Mouse (Mus musculus): ENCODE measurements around the gene Polr1a. TPM values are rescaled to one million over a fixed set of nuclear protein-coding genes. Genes with fewer than 3 reads are reported as not detected.

The Polr1a gene
- polyA plus RNA-seq (2014; fragmentation: Nextera tagmentation; extraction: Ambion mirVana), result 18.6 and 37.0 TPM in 2 replicates

DNA sequence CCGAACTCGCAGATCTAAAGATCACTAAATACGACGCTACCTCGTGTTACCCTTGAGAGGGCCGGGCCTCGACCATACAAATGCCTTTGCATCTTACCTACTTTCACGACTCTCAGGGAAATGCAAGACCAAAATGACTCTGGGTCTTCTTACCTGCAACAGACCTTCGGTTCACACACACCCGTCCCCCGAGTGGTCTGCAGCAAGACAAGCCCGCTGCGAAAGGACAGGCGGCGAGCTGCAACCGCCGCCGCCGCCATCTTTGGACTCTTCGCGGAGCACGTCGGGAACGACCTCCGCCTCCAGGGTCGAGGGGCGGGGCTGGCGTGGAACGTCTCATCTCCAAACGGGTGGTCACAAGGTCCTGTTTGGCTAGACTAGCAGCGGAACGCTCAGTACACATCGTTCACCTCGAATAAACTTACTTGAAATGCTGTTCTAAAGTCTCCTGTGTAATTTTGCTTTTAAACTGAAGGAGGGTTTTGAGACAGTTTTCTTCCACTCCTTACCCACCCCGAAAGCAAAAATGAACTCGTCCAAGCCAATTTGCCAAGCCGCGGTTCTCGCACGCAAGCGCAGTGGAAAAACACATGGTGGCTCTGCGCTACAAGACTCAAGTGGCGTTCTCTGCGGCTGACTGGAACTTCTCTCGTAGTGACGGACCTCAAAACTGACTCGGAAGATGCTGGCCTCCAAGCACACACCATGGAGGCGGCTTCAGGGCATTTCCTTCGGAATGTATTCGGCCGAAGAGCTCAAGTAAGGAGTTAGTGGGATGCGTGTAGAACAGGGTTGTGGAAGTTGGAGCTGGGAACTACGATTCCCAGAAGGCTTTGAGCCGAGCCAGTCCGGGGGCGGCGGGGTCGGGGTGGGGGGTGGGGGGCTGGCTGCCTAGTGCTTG, at the start of gene Polr1a, which contains the start of gene Ptcd3:
TSS of gene Polr1a (plus strand) at position 573 of the 901 bp plus-strand sequence.
TSS of gene Ptcd3 (minus strand) at position 270 of the 901 bp plus-strand sequence.
- Histone ChIP-seq H3K9me3 (ENCODE audit: control insufficient read depth, low read length) (no peaks in the 10 kb centered on the region), H3K4me3 (ENCODE audit: low read length) (peak within 1 kb of the TSS; percentile 85), H3K36me3 (ENCODE audit: control insufficient read depth, insufficient read depth, low read length) (peaks cover 33% of the 10 kb centered on the region), H3K9ac (ENCODE audit: low read depth, low read length) (peak within 1 kb of the TSS; percentile 73), H3K27me3 (ENCODE audit: control insufficient read depth, insufficient read depth, low read length) (no peaks in the 10 kb centered on the region), H3K4me2 (replicated peaks; ENCODE audit: low read depth, low read length) (peak within 1 kb of the TSS; percentile 82), H3K27ac (ENCODE audit: low read depth, low read length) (peak within 1 kb of the TSS; percentile 38; the same call in 1 of the 2 replicates), H3K4me1 (ENCODE audit: control insufficient read depth, insufficient read depth, low read length) (peaks cover 10% of the 10 kb centered on the region; the same call in 1 of the 2 replicates)
- peak; percentile 91 for ATAC-seq (ENCODE audit: low FRiP score, low TSS enrichment)
- WGBS, result under 1% methylated on average over 58 of the region's 58 CpGs

DNA sequence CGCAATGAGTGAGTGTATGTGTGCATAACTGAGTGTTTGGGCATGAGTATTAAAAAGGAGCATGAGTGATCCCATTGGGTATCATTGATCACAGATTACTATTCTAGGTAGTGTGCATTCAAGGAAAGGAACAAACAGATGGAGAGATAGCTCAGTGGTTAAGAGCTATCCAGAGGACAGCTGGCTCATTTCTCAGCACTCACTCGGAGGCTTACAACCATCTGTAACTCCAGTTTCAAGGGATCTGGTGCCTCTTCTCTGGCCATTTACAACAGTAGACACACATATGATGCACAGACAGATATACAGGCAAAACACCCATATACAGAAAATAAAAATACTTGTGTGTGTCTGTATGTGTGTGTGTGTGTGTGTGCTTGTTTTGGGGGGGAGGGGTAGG, 41.1 kb upstream of the Polr1a start:
- H3K27ac ChIP-seq (ENCODE audit: low read depth, low read length), result no peak overlapping the region
- no peak overlapping the region for H3K4me2 ChIP-seq (replicated peaks; ENCODE audit: low read depth, low read length)
- no peak overlapping the region for H3K4me3 ChIP-seq (ENCODE audit: low read length)
- H3K36me3 ChIP-seq (ENCODE audit: control insufficient read depth, insufficient read depth, low read length), result peaks cover 81% of the 10 kb centered on the region
- H3K4me1 ChIP-seq (ENCODE audit: control insufficient read depth, insufficient read depth, low read length), result no peaks in the 10 kb centered on the region
- H3K9me3 ChIP-seq (ENCODE audit: control insufficient read depth, low read length), result no peaks in the 10 kb centered on the region
- no peak overlapping the region for H3K9ac ChIP-seq (ENCODE audit: low read depth, low read length)
- H3K27me3 ChIP-seq (ENCODE audit: control insufficient read depth, insufficient read depth, low read length), result no peaks in the 10 kb centered on the region
- no peak for ATAC-seq (ENCODE audit: low FRiP score, low TSS enrichment)
- 89% methylated on average over 2 of the region's 2 CpGs for WGBS

DNA sequence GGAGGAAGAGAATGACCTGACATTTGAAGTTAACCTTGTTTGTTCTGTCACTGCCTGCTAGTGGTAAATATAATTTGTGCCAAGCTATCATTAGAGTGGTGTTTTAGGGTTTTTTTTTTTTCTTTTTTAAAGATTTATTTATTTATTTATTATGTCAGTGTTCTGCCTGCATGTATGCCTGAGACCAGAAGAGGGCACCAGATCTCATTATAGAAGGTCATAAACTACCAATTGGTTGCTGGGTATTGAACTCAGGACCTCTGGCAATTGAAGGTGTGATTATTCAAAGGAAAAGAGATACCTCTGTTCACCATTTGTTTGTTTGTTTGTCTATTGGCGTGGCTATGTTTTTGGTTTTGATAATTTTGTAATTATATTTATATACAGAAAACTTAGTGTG, 40.0 kb upstream of the Polr1a start:
- H3K27ac ChIP-seq (ENCODE audit: low read depth, low read length), result no peak overlapping the region
- no peaks in the 10 kb centered on the region for H3K27me3 ChIP-seq (ENCODE audit: control insufficient read depth, insufficient read depth, low read length)
- H3K4me1 ChIP-seq (ENCODE audit: control insufficient read depth, insufficient read depth, low read length), result no peaks in the 10 kb centered on the region
- H3K4me2 ChIP-seq (replicated peaks; ENCODE audit: low read depth, low read length), result no peak overlapping the region
- H3K36me3 ChIP-seq (ENCODE audit: control insufficient read depth, insufficient read depth, low read length), result peaks cover 79% of the 10 kb centered on the region
- ATAC-seq (ENCODE audit: low FRiP score, low TSS enrichment), result no peak
- 79% methylated on average over 1 of the region's 1 CpGs for WGBS
- no peak overlapping the region for H3K4me3 ChIP-seq (ENCODE audit: low read length)
- no peak overlapping the region for H3K9ac ChIP-seq (ENCODE audit: low read depth, low read length)
- H3K9me3 ChIP-seq (ENCODE audit: control insufficient read depth, low read length), result no peaks in the 10 kb centered on the region

DNA sequence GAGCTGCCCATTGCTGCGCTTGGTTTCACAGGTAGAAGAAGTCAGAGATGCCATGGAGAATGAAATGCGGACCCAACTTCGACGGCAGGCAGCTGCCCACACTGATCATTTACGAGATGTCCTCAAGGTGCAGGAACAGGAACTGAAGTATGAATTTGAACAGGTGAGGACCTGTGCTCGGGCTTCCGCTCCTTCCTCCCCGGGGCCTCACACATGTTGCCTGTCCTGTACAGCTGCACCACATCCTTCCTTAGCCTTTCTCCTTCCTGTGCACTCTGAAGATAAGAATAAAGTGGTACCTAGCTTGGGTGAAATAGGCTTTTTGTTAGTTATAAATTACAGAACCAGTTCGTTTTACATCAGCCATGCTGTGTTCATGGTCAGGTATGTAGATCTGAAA, 37.5 kb upstream of the Polr1a start:
- Histone ChIP-seq H3K4me2 (replicated peaks; ENCODE audit: low read depth, low read length) (no peak overlapping the region), H3K9me3 (ENCODE audit: control insufficient read depth, low read length) (no peaks in the 10 kb centered on the region), H3K4me1 (ENCODE audit: control insufficient read depth, insufficient read depth, low read length) (no peaks in the 10 kb centered on the region), H3K36me3 (ENCODE audit: control insufficient read depth, insufficient read depth, low read length) (peaks cover 78% of the 10 kb centered on the region), H3K27ac (ENCODE audit: low read depth, low read length) (no peak overlapping the region), H3K9ac (ENCODE audit: low read depth, low read length) (no peak overlapping the region), H3K4me3 (ENCODE audit: low read length) (no peak overlapping the region), H3K27me3 (ENCODE audit: control insufficient read depth, insufficient read depth, low read length) (no peaks in the 10 kb centered on the region)
- 92% methylated on average over 9 of the region's 9 CpGs for WGBS
- no peak for ATAC-seq (ENCODE audit: low FRiP score, low TSS enrichment)

DNA sequence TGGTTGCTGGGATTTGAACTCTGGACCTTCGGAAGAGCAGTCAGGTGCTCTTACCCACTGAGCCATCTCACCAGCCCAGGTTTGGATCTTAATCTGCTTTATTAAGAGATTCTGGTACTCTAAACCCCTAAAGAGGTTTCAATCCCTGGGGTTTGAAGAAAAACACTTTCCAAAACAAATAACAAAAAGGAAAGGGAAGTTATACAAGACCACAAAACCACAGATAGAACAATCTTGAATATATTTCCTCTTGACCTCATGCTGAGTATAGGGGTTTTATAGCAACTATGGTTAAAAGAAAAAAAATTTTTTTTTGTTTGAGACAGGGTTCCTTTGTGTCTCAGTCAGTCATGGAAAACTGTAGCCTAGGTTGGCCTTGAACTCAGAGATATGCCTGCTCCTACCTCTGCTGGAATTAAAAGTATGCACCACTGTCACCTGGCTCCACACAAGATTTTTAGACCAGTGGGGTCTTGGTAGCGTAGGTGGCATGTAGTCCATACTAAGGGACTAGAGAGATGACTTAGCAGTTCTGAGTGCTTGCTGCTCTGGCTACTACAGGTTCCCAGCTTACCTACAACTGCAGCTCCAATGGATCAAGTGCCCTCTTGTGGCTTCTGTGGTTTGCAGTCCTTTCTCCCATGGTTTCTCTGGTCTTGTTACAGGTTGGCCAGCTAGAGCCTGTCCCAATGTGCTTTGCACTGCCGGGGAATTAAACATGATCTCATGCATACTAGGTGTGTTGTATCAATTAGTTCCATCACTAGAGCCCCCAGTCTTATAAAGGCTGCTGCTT, 30.7 kb upstream of the Polr1a start:
- Histone ChIP-seq H3K4me1 (ENCODE audit: control insufficient read depth, insufficient read depth, low read length) (no peaks in the 10 kb centered on the region), H3K4me3 (ENCODE audit: low read length) (no peak overlapping the region), H3K27ac (ENCODE audit: low read depth, low read length) (no peak overlapping the region), H3K4me2 (replicated peaks; ENCODE audit: low read depth, low read length) (no peak overlapping the region), H3K9ac (ENCODE audit: low read depth, low read length) (no peak overlapping the region), H3K36me3 (ENCODE audit: control insufficient read depth, insufficient read depth, low read length) (peaks cover 85% of the 10 kb centered on the region), H3K27me3 (ENCODE audit: control insufficient read depth, insufficient read depth, low read length) (no peaks in the 10 kb centered on the region), H3K9me3 (ENCODE audit: control insufficient read depth, low read length) (no peaks in the 10 kb centered on the region)
- WGBS, result 91% methylated on average over 3 of the region's 3 CpGs
- no peak for ATAC-seq (ENCODE audit: low FRiP score, low TSS enrichment)

DNA sequence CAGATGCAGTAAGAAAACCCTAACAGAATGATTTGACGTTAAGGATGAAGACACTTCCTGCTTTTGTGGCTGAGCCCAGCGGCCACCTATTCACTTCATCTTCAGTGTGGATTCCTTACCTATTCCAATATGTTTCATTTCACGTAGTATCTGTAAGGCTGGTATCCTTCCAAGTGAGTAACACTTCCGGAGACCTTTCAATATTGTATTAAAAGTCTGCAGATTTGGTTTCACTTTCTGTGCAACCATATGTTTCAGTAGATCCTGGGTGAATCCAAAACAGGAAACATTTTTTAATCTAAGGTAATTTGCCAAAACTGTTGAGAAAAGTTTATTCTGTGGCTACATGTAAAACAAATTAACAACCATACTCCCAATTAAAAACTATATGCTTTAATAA, 15.6 kb upstream of the Polr1a start:
- Histone ChIP-seq H3K36me3 (ENCODE audit: control insufficient read depth, insufficient read depth, low read length) (peaks cover 98% of the 10 kb centered on the region), H3K4me2 (replicated peaks; ENCODE audit: low read depth, low read length) (no peak overlapping the region), H3K4me3 (ENCODE audit: low read length) (no peak overlapping the region), H3K27me3 (ENCODE audit: control insufficient read depth, insufficient read depth, low read length) (no peaks in the 10 kb centered on the region), H3K9me3 (ENCODE audit: control insufficient read depth, low read length) (no peaks in the 10 kb centered on the region), H3K4me1 (ENCODE audit: control insufficient read depth, insufficient read depth, low read length) (no peaks in the 10 kb centered on the region), H3K27ac (ENCODE audit: low read depth, low read length) (no peak overlapping the region), H3K9ac (ENCODE audit: low read depth, low read length) (no peak overlapping the region)
- 94% methylated on average over 4 of the region's 4 CpGs for WGBS
- no peak for ATAC-seq (ENCODE audit: low FRiP score, low TSS enrichment)

DNA sequence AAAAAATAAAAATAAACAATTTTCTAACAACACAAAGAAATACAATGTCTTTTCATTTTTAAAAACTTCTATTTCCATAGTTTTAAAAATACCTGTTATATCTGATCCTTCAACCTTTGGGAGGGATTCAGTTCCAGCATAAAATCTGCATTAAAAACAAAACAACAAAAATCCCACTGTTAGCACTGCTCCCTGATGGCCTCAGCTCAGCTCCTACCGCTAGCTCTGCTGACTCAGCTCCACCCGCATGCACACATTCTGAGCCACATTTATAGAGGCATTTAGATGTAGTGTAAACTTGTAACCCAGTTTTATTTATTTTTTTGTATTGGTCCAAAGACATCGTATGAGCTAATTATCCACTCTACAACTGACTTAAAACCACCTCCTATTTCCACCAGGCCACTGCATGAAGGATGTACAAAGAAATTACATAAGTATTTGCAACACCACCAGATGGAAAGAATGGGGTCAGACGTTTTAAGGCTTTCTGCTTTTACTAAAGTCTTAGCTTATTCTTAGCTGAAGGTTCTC, 1.1 kb upstream of the Polr1a start:
- Histone ChIP-seq H3K9me3 (ENCODE audit: control insufficient read depth, low read length) (no peaks in the 10 kb centered on the region), H3K27me3 (ENCODE audit: control insufficient read depth, insufficient read depth, low read length) (no peaks in the 10 kb centered on the region), H3K9ac (ENCODE audit: low read depth, low read length) (peak overlapping the region; percentile 73), H3K4me3 (ENCODE audit: low read length) (peak overlapping the region; percentile 85), H3K27ac (ENCODE audit: low read depth, low read length) (no peak overlapping the region), H3K36me3 (ENCODE audit: control insufficient read depth, insufficient read depth, low read length) (peaks cover 38% of the 10 kb centered on the region), H3K4me1 (ENCODE audit: control insufficient read depth, insufficient read depth, low read length) (peaks cover 10% of the 10 kb centered on the region; the same call in 1 of the 2 replicates), H3K4me2 (replicated peaks; ENCODE audit: low read depth, low read length) (peak overlapping the region; percentile 82)
- whole genome bisulfite sequencing, result 6% methylated on average over 4 of the region's 4 CpGs
- ATAC-seq (ENCODE audit: low FRiP score, low TSS enrichment), result no peak

DNA sequence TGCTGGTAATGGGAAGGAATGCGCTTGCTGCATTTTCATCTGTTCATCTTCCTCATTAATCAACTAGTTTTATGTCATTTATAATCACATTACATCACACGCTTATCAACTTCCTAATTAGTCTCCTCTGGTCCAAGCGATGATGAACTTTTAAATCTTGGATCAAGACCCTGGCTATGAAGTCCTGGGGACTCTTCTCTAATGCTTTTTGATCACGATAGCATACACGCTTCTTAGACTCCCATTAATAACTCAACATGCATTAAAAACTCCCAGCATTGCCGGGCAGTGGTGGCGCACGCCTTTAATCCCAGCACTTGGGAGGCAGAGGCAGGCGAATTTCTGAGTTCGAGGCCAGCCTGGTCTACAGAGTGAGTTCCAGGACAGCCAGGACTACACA, 531 bp downstream of the Polr1a start:
- no peak overlapping the region for H3K27ac ChIP-seq (ENCODE audit: low read depth, low read length)
- 27% methylated on average over 10 of the region's 10 CpGs for WGBS
- H3K4me1 ChIP-seq (ENCODE audit: control insufficient read depth, insufficient read depth, low read length), result peaks cover 10% of the 10 kb centered on the region; the same call in 1 of the 2 replicates
- H3K4me3 ChIP-seq (ENCODE audit: low read length), result peak overlapping the region; percentile 85
- H3K9ac ChIP-seq (ENCODE audit: low read depth, low read length), result peak overlapping the region; percentile 73; the same call in 1 of the 2 replicates
- ATAC-seq (ENCODE audit: low FRiP score, low TSS enrichment), result peak; percentile 10; the same call in 1 of the 2 replicates
- peaks cover 32% of the 10 kb centered on the region for H3K36me3 ChIP-seq (ENCODE audit: control insufficient read depth, insufficient read depth, low read length)
- H3K4me2 ChIP-seq (replicated peaks; ENCODE audit: low read depth, low read length), result peak overlapping the region; percentile 82
- H3K27me3 ChIP-seq (ENCODE audit: control insufficient read depth, insufficient read depth, low read length), result no peaks in the 10 kb centered on the region
- H3K9me3 ChIP-seq (ENCODE audit: control insufficient read depth, low read length), result no peaks in the 10 kb centered on the region

Measured in kidney, embryonic 14.5 days (tissue).